Mouse (Mus musculus) liver, embryonic 14.5 days (tissue): Measurements from ENCODE around the gene Sin3b.

Experiments
- CTCF ChIP-seq: IDR thresholded peaks from 2 replicates; pipeline ENCODE4 v1.5.1; 2016; ENCODE audit warnings: antibody characterized with exemption, low read depth, control low read depth
- EP300 ChIP-seq: IDR thresholded peaks from 2 replicates; pipeline ENCODE4 v1.6.1; 2016; ENCODE audit warnings: antibody characterized with exemption, low read depth

- TF ChIP-seq EP300: no peak
- no peak for TF ChIP-seq CTCF
These were observed 6.5 kb upstream of the Sin3b start for GRCm38 (mm10) chr8:72716594-72716993.
